Mouse (Mus musculus): ENCODE data around the gene Gna15.

Gna15 gene

GRCm38 (mm10) chr10:81524051-81524605 lies at the start of gene Gna15:
Gene Gna15 (minus strand): TSS chr10:81524225.
- peak; percentile 69 for DNase-seq

- no peak for DNase-seq
Observed at GRCm38 (mm10) chr10:81572975-81573374, 49.0 kb upstream of the Gna15 start.

GRCm38 (mm10) chr10:81572133-81572671 lies 48.2 kb upstream of the Gna15 start:
- DNase-seq, result no peak

GRCm38 (mm10) chr10:81571501-81571876 lies 47.5 kb upstream of the Gna15 start:
- DNase-seq, result peak; percentile 100

- DNase-seq, result peak; percentile 97
Observed at GRCm38 (mm10) chr10:81570831-81571500, 46.9 kb upstream of the Gna15 start.

- DNase-seq, result no peak
Observed at GRCm38 (mm10) chr10:81570238-81570800, 46.3 kb upstream of the Gna15 start.

- DNase-seq, result no peak
Observed at GRCm38 (mm10) chr10:81569507-81570237, 45.6 kb upstream of the Gna15 start.

- peak; percentile 52 for DNase-seq
Observed at GRCm38 (mm10) chr10:81568381-81569191, 44.6 kb upstream of the Gna15 start.

- DNase-seq, result no peak
Observed at GRCm38 (mm10) chr10:81565257-81566228, 41.5 kb upstream of the Gna15 start.

- peak; percentile 77 for DNase-seq
Observed at GRCm38 (mm10) chr10:81564734-81565133, 40.7 kb upstream of the Gna15 start.

GRCm38 (mm10) chr10:81564216-81564615 lies 40.2 kb upstream of the Gna15 start:
- DNase-seq, result peak; percentile 71

- no peak for DNase-seq
Observed at GRCm38 (mm10) chr10:81563481-81563880, 39.5 kb upstream of the Gna15 start.

- no peak for DNase-seq
Observed at GRCm38 (mm10) chr10:81562411-81562810, 38.4 kb upstream of the Gna15 start.

- DNase-seq, result peak; percentile 72
Observed at GRCm38 (mm10) chr10:81560719-81561459, 36.9 kb upstream of the Gna15 start.

- peak; percentile 72 for DNase-seq
Observed at GRCm38 (mm10) chr10:81559627-81560539, 35.9 kb upstream of the Gna15 start.

GRCm38 (mm10) chr10:81559163-81559626 lies 35.2 kb upstream of the Gna15 start, which contains the start of gene Aes:
Gene Aes (plus strand): TSS chr10:81559488.
- peak; percentile 87 for DNase-seq

GRCm38 (mm10) chr10:81557491-81557890 lies 33.5 kb upstream of the Gna15 start:
- DNase-seq, result no peak

- DNase-seq, result no peak
Observed at GRCm38 (mm10) chr10:81556282-81556681, 32.3 kb upstream of the Gna15 start.
